Mouse (Mus musculus): ENCODE data around the gene 2900026A02Rik. TPM values are rescaled to one million over a fixed set of nuclear protein-coding genes. Genes with fewer than 3 reads are reported as not detected.

2900026A02Rik gene
- polyA plus RNA-seq, 1 experiment from 2014 or later = 6.9 TPM

- no peak for DNase-seq
- Histone ChIP-seq H3K4me2 (no peak overlapping the region), H3K27me3 (ENCODE audit: insufficient read depth, low read length) (no peaks in the 10 kb centered on the region), H3K4me3 (ENCODE audit: low read depth, low read length) (no peak overlapping the region), H3K36me3 (ENCODE audit: insufficient read depth) (peaks cover 23% of the 10 kb centered on the region; the same call in 1 of the 2 replicates), H3K27ac (ENCODE audit: low read depth) (no peak overlapping the region), H3K4me1 (ENCODE audit: insufficient read depth) (no peaks in the 10 kb centered on the region; the same call in 1 of the 2 replicates), H3K9ac (no peak overlapping the region), H3K9me3 (ENCODE audit: low read depth, low read length) (no peaks in the 10 kb centered on the region)
- no peak for TF ChIP-seq CTCF (IDR thresholded peaks at IDR 0.05; ENCODE audit: low read depth)
- WGBS = 81% methylated on average over 11 of the region's 11 CpGs
- no peak for ATAC-seq (ENCODE audit: insufficient read depth)
Measured at GRCm38 (mm10) chr5:113090750-113091149, 130.3 kb downstream of the 2900026A02Rik start.

GRCm38 (mm10) chr5:113090077-113090690 lies 130.9 kb downstream of the 2900026A02Rik start:
- Histone ChIP-seq H3K36me3 (ENCODE audit: insufficient read depth) (peaks cover 23% of the 10 kb centered on the region; the same call in 1 of the 2 replicates), H3K9me3 (ENCODE audit: low read depth, low read length) (no peaks in the 10 kb centered on the region), H3K27me3 (ENCODE audit: insufficient read depth, low read length) (no peaks in the 10 kb centered on the region), H3K4me2 (no peak overlapping the region), H3K27ac (ENCODE audit: low read depth) (no peak overlapping the region), H3K9ac (no peak overlapping the region), H3K4me3 (ENCODE audit: low read depth, low read length) (no peak overlapping the region), H3K4me1 (ENCODE audit: insufficient read depth) (no peaks in the 10 kb centered on the region; the same call in 1 of the 2 replicates)
- ATAC-seq (ENCODE audit: insufficient read depth) (no peak), DNase-seq (no peak)
- WGBS = 87% methylated on average over 24 of the region's 24 CpGs
- no peak for TF ChIP-seq CTCF (IDR thresholded peaks at IDR 0.05; ENCODE audit: low read depth)

GRCm38 (mm10) chr5:113087465-113087864 lies 133.6 kb downstream of the 2900026A02Rik start:
- Histone ChIP-seq H3K27me3 (ENCODE audit: insufficient read depth, low read length) (no peaks in the 10 kb centered on the region), H3K27ac (ENCODE audit: low read depth) (no peak overlapping the region), H3K9ac (no peak overlapping the region), H3K4me1 (ENCODE audit: insufficient read depth) (no peaks in the 10 kb centered on the region; the same call in 1 of the 2 replicates), H3K4me3 (ENCODE audit: low read depth, low read length) (no peak overlapping the region), H3K4me2 (no peak overlapping the region), H3K9me3 (ENCODE audit: low read depth, low read length) (no peaks in the 10 kb centered on the region), H3K36me3 (ENCODE audit: insufficient read depth) (peaks cover 15% of the 10 kb centered on the region; the same call in 1 of the 2 replicates)
- 75% methylated on average over 2 of the region's 2 CpGs for WGBS
- TF ChIP-seq CTCF (IDR thresholded peaks at IDR 0.05; ENCODE audit: low read depth) = no peak
- ATAC-seq (ENCODE audit: insufficient read depth) (no peak), DNase-seq (no peak)

GRCm38 (mm10) chr5:113086990-113087389 lies 134.0 kb downstream of the 2900026A02Rik start:
- ATAC-seq (ENCODE audit: insufficient read depth) (no peak), DNase-seq (no peak)
- H3K36me3 ChIP-seq (ENCODE audit: insufficient read depth) = peaks cover 14% of the 10 kb centered on the region; the same call in 1 of the 2 replicates
- no peak overlapping the region for H3K27ac ChIP-seq (ENCODE audit: low read depth)
- H3K9ac ChIP-seq = no peak overlapping the region
- no peaks in the 10 kb centered on the region for H3K27me3 ChIP-seq (ENCODE audit: insufficient read depth, low read length)
- 36% methylated on average over 4 of the region's 4 CpGs for WGBS
- H3K4me1 ChIP-seq (ENCODE audit: insufficient read depth) = no peaks in the 10 kb centered on the region; the same call in 1 of the 2 replicates
- no peak overlapping the region for H3K4me3 ChIP-seq (ENCODE audit: low read depth, low read length)
- TF ChIP-seq CTCF (IDR thresholded peaks at IDR 0.05; ENCODE audit: low read depth) = no peak
- H3K9me3 ChIP-seq (ENCODE audit: low read depth, low read length) = no peaks in the 10 kb centered on the region
- no peak overlapping the region for H3K4me2 ChIP-seq

- Histone ChIP-seq H3K36me3 (ENCODE audit: insufficient read depth) (peaks cover 12% of the 10 kb centered on the region; the same call in 1 of the 2 replicates), H3K4me3 (ENCODE audit: low read depth, low read length) (no peak overlapping the region), H3K27me3 (ENCODE audit: insufficient read depth, low read length) (no peaks in the 10 kb centered on the region), H3K27ac (ENCODE audit: low read depth) (no peak overlapping the region), H3K9ac (no peak overlapping the region), H3K4me2 (no peak overlapping the region), H3K9me3 (ENCODE audit: low read depth, low read length) (no peaks in the 10 kb centered on the region), H3K4me1 (ENCODE audit: insufficient read depth) (no peaks in the 10 kb centered on the region; the same call in 1 of the 2 replicates)
- 63% methylated on average over 12 of the region's 12 CpGs for WGBS
- no peak for TF ChIP-seq CTCF (IDR thresholded peaks at IDR 0.05; ENCODE audit: low read depth)
- DNase-seq (no peak), ATAC-seq (ENCODE audit: insufficient read depth) (no peak)
Measured at GRCm38 (mm10) chr5:113086439-113086838, 134.6 kb downstream of the 2900026A02Rik start.

- H3K4me2 ChIP-seq = no peak overlapping the region
- no peaks in the 10 kb centered on the region for H3K27me3 ChIP-seq (ENCODE audit: insufficient read depth, low read length)
- H3K9me3 ChIP-seq (ENCODE audit: low read depth, low read length) = no peaks in the 10 kb centered on the region
- H3K36me3 ChIP-seq (ENCODE audit: insufficient read depth) = peaks cover 9% of the 10 kb centered on the region; the same call in 1 of the 2 replicates
- H3K9ac ChIP-seq = no peak overlapping the region
- no peak overlapping the region for H3K27ac ChIP-seq (ENCODE audit: low read depth)
- no peak overlapping the region for H3K4me3 ChIP-seq (ENCODE audit: low read depth, low read length)
- no peaks in the 10 kb centered on the region; the same call in 1 of the 2 replicates for H3K4me1 ChIP-seq (ENCODE audit: insufficient read depth)
- 56% methylated on average over 2 of the region's 2 CpGs for WGBS
- no peak for ATAC-seq (ENCODE audit: insufficient read depth)
- TF ChIP-seq CTCF (IDR thresholded peaks at IDR 0.05; ENCODE audit: low read depth) = no peak
- no peak for DNase-seq
Measured at GRCm38 (mm10) chr5:113085931-113086330, 135.1 kb downstream of the 2900026A02Rik start.

GRCm38 (mm10) chr5:113084309-113084708 lies 136.7 kb downstream of the 2900026A02Rik start:
- Histone ChIP-seq H3K9me3 (ENCODE audit: low read depth, low read length) (no peaks in the 10 kb centered on the region), H3K4me1 (ENCODE audit: insufficient read depth) (no peaks in the 10 kb centered on the region; the same call in 1 of the 2 replicates), H3K27me3 (ENCODE audit: insufficient read depth, low read length) (no peaks in the 10 kb centered on the region), H3K9ac (no peak overlapping the region), H3K4me3 (ENCODE audit: low read depth, low read length) (no peak overlapping the region), H3K36me3 (ENCODE audit: insufficient read depth) (no peaks in the 10 kb centered on the region), H3K4me2 (no peak overlapping the region), H3K27ac (ENCODE audit: low read depth) (no peak overlapping the region)
- no peak for TF ChIP-seq CTCF (IDR thresholded peaks at IDR 0.05; ENCODE audit: low read depth)
- 79% methylated on average over 2 of the region's 2 CpGs for WGBS
- ATAC-seq (ENCODE audit: insufficient read depth) = no peak
- no peak for DNase-seq

All from lung, embryonic 14.5 days (tissue).